Mouse (Mus musculus) cerebellum, adult 2 months (tissue): ENCODE results near the gene Tssk6. TPM values are rescaled to one million over a fixed set of nuclear protein-coding genes. Genes with fewer than 3 reads are reported as not detected.
A peak's percentile ranks its signal among the peaks of the same experiment; 100 is the strongest.

Source experiments
- DNase-seq, 2 experiments: peaks; one replicate each; pipeline ENCODE4 v3.0.0; 2021
- H3K27ac ChIP-seq: fragments of 200-500 bp; 2 replicates; pipeline ENCODE4 v1.5.1; 2012; ENCODE audit warnings: low read length, control low read depth, inconsistent platforms; ENCODE audit not compliant: insufficient read depth
- H3K27me3 ChIP-seq: fragments of 200-500 bp; 2 replicates; pipeline ENCODE4 v1.6.1; 2012; ENCODE audit warnings: inconsistent platforms, mild to moderate bottlenecking, low read length, moderate library complexity; ENCODE audit not compliant: control insufficient read depth, insufficient read depth
- H3K4me1 ChIP-seq: fragments of 200-500 bp; 2 replicates; pipeline ENCODE4 v1.6.1; 2011; ENCODE audit warnings: low read length; ENCODE audit not compliant: control insufficient read depth, insufficient read depth
- H3K4me3 ChIP-seq: fragments of 200-500 bp; replicated peaks from 2 replicates; pipeline ENCODE3; 2011; ENCODE audit warnings: mild to moderate bottlenecking, low read depth, low read length, control low read depth; ENCODE audit not compliant: insufficient read depth
- CTCF ChIP-seq: fragments of 200-500 bp; IDR thresholded peaks from 2 replicates; pipeline ENCODE4 v1.5.1; 2011; ENCODE audit warnings: low read depth, mild to moderate bottlenecking, control low read depth, low read length, moderate library complexity, borderline replicate concordance; ENCODE audit not compliant: insufficient read depth
- POLR2A ChIP-seq: fragments of 200-500 bp; IDR thresholded peaks from 2 replicates; pipeline ENCODE4 v1.6.1; 2011; ENCODE audit warnings: low read length, control low read depth, borderline replicate concordance; ENCODE audit not compliant: insufficient read depth
- WGBS: fragments of 180-500 bp; shearing (Covaris S2); methylation state at CpG from one replicate; pipeline ENCODE4 v1.1.7; 2018; 5-methylcytosine and 5-hydroxymethylcytosine counted together
- polyA plus RNA-seq: library from polyadenylated mRNA; depleted of rRNA; stranded (reverse); fragments of >200 nt; gene quantifications from 2 replicates; pipeline ENCODE4 v1.2.3, GENCODE M21; 2012

Tssk6 gene
- polyA plus RNA-seq, 1 experiment, result 0.29 TPM

- WGBS, result 38% methylated on average over 11 of the region's 11 CpGs
- DNase-seq, result peak; percentile 63 to 74
- no peak overlapping the region for H3K27ac ChIP-seq
- no peak overlapping the region for H3K4me3 ChIP-seq
- TF ChIP-seq POLR2A (no peak), CTCF (no peak)
- H3K27me3 ChIP-seq, result no peaks in the 10 kb centered on the region
- peaks cover 32% of the 10 kb centered on the region for H3K4me1 ChIP-seq
These were observed 31.8 kb upstream of the Tssk6 start for GRCm38 (mm10) chr8:69870003-69870765.

GRCm38 (mm10) chr8:69870907-69871306, 31.1 kb upstream of the Tssk6 start:
- H3K4me3 ChIP-seq, result no peak overlapping the region
- peaks cover 32% of the 10 kb centered on the region for H3K4me1 ChIP-seq
- WGBS, result 41% methylated on average over 6 of the region's 6 CpGs
- TF ChIP-seq CTCF, result no peak
- no peak for TF ChIP-seq POLR2A
- H3K27ac ChIP-seq, result no peak overlapping the region
- no peaks in the 10 kb centered on the region for H3K27me3 ChIP-seq
- DNase-seq, result peak in 1 of 2 experiments; percentile 43

GRCm38 (mm10) chr8:69874155-69874554, 27.8 kb upstream of the Tssk6 start:
- WGBS, result 16% methylated on average over 9 of the region's 9 CpGs
- Histone ChIP-seq H3K4me1 (peaks cover 32% of the 10 kb centered on the region), H3K27me3 (no peaks in the 10 kb centered on the region), H3K27ac (no peak overlapping the region), H3K4me3 (no peak overlapping the region)
- peak; percentile 56 to 77 for DNase-seq
- peak; percentile 79 for TF ChIP-seq CTCF
- no peak for TF ChIP-seq POLR2A

- H3K4me1 ChIP-seq, result peaks cover 31% of the 10 kb centered on the region
- H3K27me3 ChIP-seq, result no peaks in the 10 kb centered on the region
- WGBS, result 80% methylated on average over 13 of the region's 13 CpGs
- no peak overlapping the region for H3K27ac ChIP-seq
- no peak for TF ChIP-seq CTCF
- no peak for TF ChIP-seq POLR2A
- H3K4me3 ChIP-seq, result no peak overlapping the region
- no peak for DNase-seq
These were observed 27.3 kb upstream of the Tssk6 start for GRCm38 (mm10) chr8:69874654-69875053.

GRCm38 (mm10) chr8:69876097-69876496, 25.9 kb upstream of the Tssk6 start:
- no peak overlapping the region for H3K4me3 ChIP-seq

GRCm38 (mm10) chr8:69876967-69877366, 25.0 kb upstream of the Tssk6 start:
- WGBS, result 68% methylated on average over 10 of the region's 10 CpGs

More at GRCm38 (mm10) chr8:69876097-69876496, 25.9 kb upstream of the Tssk6 start:
- no peaks in the 10 kb centered on the region; the same call in 1 of the 2 replicates for H3K27me3 ChIP-seq
- H3K4me1 ChIP-seq, result peaks cover 16% of the 10 kb centered on the region
- H3K27ac ChIP-seq, result no peak overlapping the region
- no peak for DNase-seq
- TF ChIP-seq CTCF, result no peak
- no peak for TF ChIP-seq POLR2A
- WGBS, result 46% methylated on average over 10 of the region's 10 CpGs

GRCm38 (mm10) chr8:69877396-69877795, 24.6 kb upstream of the Tssk6 start:
- Histone ChIP-seq H3K4me1 (peaks cover 6% of the 10 kb centered on the region; the same call in 1 of the 2 replicates), H3K4me3 (no peak overlapping the region), H3K27me3 (peaks cover 3% of the 10 kb centered on the region; the same call in 1 of the 2 replicates), H3K27ac (no peak overlapping the region)
- TF ChIP-seq CTCF (no peak), POLR2A (no peak)
- 80% methylated on average over 4 of the region's 4 CpGs for WGBS
- no peak for DNase-seq

More at GRCm38 (mm10) chr8:69876967-69877366, 25.0 kb upstream of the Tssk6 start:
- H3K4me3 ChIP-seq, result no peak overlapping the region
- H3K27me3 ChIP-seq, result no peaks in the 10 kb centered on the region; the same call in 1 of the 2 replicates
- H3K27ac ChIP-seq, result no peak overlapping the region
- H3K4me1 ChIP-seq, result peaks cover 8% of the 10 kb centered on the region
- TF ChIP-seq POLR2A (no peak), CTCF (no peak)
- no peak for DNase-seq

GRCm38 (mm10) chr8:69877992-69878391, 24.0 kb upstream of the Tssk6 start:
- no peak for TF ChIP-seq POLR2A
- no peak for TF ChIP-seq CTCF
- WGBS, result 56% methylated on average over 3 of the region's 3 CpGs
- DNase-seq, result no peak

More at GRCm38 (mm10) chr8:69877992-69878391, 24.0 kb upstream of the Tssk6 start:
- Histone ChIP-seq H3K27ac (no peak overlapping the region), H3K4me3 (no peak overlapping the region), H3K4me1 (peaks cover 3% of the 10 kb centered on the region; the same call in 1 of the 2 replicates), H3K27me3 (peaks cover 4% of the 10 kb centered on the region; the same call in 1 of the 2 replicates)
